Mouse (Mus musculus) hindbrain, postnatal 0 days (tissue): ENCODE measurements around the gene Rps21. TPM values are rescaled to one million over a fixed set of nuclear protein-coding genes. Genes with fewer than 3 reads are reported as not detected.

Experiments used
- ATAC-seq: fragments of 200-750 bp; cut with Nextera tagmentation; 2 replicates; pipeline ENCODE4 v1.8.0; 2017; ENCODE audit warnings: mild to moderate bottlenecking, moderate TSS enrichment, moderate library complexity
- DNase-seq: peaks from one replicate; pipeline ENCODE4 v3.0.0-alpha.2; 2015; ENCODE audit warnings: low spot score
- H3K27ac ChIP-seq: fragments of 300-500 bp; sonication (generic); 2 replicates; pipeline ENCODE4 v1.5.1; 2014; ENCODE audit warnings: mild to moderate bottlenecking
- H3K27me3 ChIP-seq: fragments of 300-500 bp; sonication (generic); 2 replicates; pipeline ENCODE4 v1.6.1; 2014; ENCODE audit warnings: low read length, mixed read lengths; ENCODE audit not compliant: insufficient read depth
- H3K36me3 ChIP-seq: fragments of 300-500 bp; sonication (generic); 2 replicates; pipeline ENCODE4 v1.6.1; 2014; ENCODE audit warnings: low read length, mixed read lengths; ENCODE audit not compliant: insufficient read depth
- H3K4me1 ChIP-seq: fragments of 300-500 bp; sonication (generic); 2 replicates; pipeline ENCODE4 v1.6.1; 2014; ENCODE audit warnings: antibody characterized with exemption, low read length, mixed read lengths; ENCODE audit not compliant: insufficient read depth
- H3K4me2 ChIP-seq: fragments of 300-500 bp; sonication (generic); 2 replicates; pipeline ENCODE4 v1.6.1; 2014; ENCODE audit warnings: low read depth, mild to moderate bottlenecking, low read length, moderate library complexity, mixed read lengths
- H3K4me3 ChIP-seq: fragments of 300-500 bp; sonication (generic); 2 replicates; pipeline ENCODE4 v1.5.1; 2014; ENCODE audit warnings: low read length
- H3K9ac ChIP-seq: fragments of 300-500 bp; sonication (generic); replicated peaks from 2 replicates; pipeline ENCODE4 v1.6.1; 2014; ENCODE audit warnings: mild to moderate bottlenecking, low read length, moderate library complexity, mixed read lengths
- H3K9me3 ChIP-seq: fragments of 300-500 bp; sonication (generic); 2 replicates; pipeline ENCODE4 v1.6.1; 2016; ENCODE audit warnings: low read length, mixed read lengths
- CTCF ChIP-seq: IDR thresholded peaks from 2 replicates; pipeline ENCODE4 v1.5.1; 2016; ENCODE audit warnings: antibody characterized with exemption, control low read depth, low read depth
- WGBS: fragments of 180-500 bp; shearing (Covaris S2); extraction: QIAGEN DNeasy Blood & Tissue Kit; methylation state at CpG from one replicate; pipeline ENCODE4 v1.1.7; 2014; 5-methylcytosine and 5-hydroxymethylcytosine counted together
- polyA plus RNA-seq: library from polyadenylated mRNA; unstranded; fragments of >200 nt; fragmentation: Nextera tagmentation; extraction: Ambion mirVana; gene quantifications from 2 replicates; pipeline ENCODE4 v1.2.1, GENCODE M21; 2015
- total RNA-seq: library from RNA; depleted of rRNA; stranded (reverse); fragments of >200 nt; gene quantifications from 2 replicates; pipeline ENCODE4 v1.2.3, GENCODE M21; 2014

Rps21 gene
- total and polyA plus RNA-seq, 2 experiments from 2014 or later: 465 to 857 TPM

DNA sequence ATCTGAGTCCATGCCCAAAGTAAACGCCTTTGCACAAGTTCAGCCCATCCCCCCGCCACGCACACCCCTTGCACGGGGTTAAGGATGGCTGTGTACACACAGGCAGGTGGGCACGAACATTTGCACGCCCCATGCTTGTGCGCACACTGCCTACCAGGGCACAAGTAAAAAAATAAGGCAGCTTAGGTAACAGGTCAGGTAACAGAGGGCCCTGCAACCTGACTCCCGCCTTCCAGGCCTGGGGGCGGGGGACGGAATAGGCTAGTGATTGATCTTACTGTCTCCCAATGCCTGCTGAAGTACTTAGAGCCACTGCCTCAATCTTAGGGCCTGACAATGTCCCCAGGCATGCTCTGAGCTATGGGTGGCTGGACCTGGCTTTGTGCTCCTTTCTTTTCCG is 31.8 kb downstream of the Rps21 start:
- no peak for TF ChIP-seq CTCF

GRCm38 (mm10) chr2:180289440-180290108 is 32.4 kb downstream of the Rps21 start, which contains the start of gene Rbbp8nl:
Gene Rbbp8nl, minus strand, starts transcription at chr2:180289879.
- no peaks in the 10 kb centered on the region for H3K9me3 ChIP-seq
- H3K4me1 ChIP-seq: no peaks in the 10 kb centered on the region
- H3K4me2 ChIP-seq: no peak within 1 kb of the TSS
- 52% methylated on average over 16 of the region's 16 CpGs for WGBS
- no peak within 1 kb of the TSS for H3K9ac ChIP-seq
- TF ChIP-seq CTCF: no peak
- H3K4me3 ChIP-seq: no peak within 1 kb of the TSS
- no peaks in the 10 kb centered on the region for H3K36me3 ChIP-seq
- no peak within 1 kb of the TSS for H3K27ac ChIP-seq
- no peaks in the 10 kb centered on the region for H3K27me3 ChIP-seq
- ATAC-seq: no peak
- no peak for DNase-seq

More for the DNA sequence above, 31.8 kb downstream of the Rps21 start:
- H3K4me3 ChIP-seq: no peak overlapping the region
- no peak overlapping the region for H3K27ac ChIP-seq
- no peaks in the 10 kb centered on the region for H3K9me3 ChIP-seq
- no peak overlapping the region for H3K9ac ChIP-seq
- no peak for ATAC-seq
- no peaks in the 10 kb centered on the region for H3K27me3 ChIP-seq
- DNase-seq: no peak
- H3K4me2 ChIP-seq: no peak overlapping the region
- no peaks in the 10 kb centered on the region for H3K4me1 ChIP-seq
- no peaks in the 10 kb centered on the region for H3K36me3 ChIP-seq
- WGBS: 58% methylated on average over 11 of the region's 11 CpGs

DNA sequence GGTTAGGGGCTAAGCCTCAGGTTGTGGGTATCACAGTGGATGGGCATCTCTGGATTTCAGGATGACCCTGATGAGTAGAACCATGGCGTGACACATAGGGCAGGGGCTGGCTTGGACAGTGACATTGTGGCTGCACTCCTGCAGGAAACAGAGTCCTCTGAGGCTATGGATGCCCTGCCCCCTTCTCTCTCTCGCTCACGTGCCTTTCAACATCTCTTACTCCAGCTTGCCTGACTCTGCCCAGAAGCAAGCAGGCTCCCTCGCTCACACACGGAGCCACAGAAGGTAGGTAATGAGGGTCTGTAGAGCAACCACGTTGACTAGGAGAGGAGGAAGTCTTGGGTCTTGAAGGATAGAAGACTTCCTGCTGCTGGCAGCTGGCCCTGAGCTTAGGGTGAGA is 33.3 kb downstream of the Rps21 start:
- no peaks in the 10 kb centered on the region for H3K27me3 ChIP-seq
- ATAC-seq (no peak), DNase-seq (no peak)
- 66% methylated on average over 6 of the region's 6 CpGs for whole genome bisulfite sequencing
- no peak overlapping the region for H3K4me2 ChIP-seq
- no peak overlapping the region for H3K4me3 ChIP-seq
- no peak overlapping the region for H3K27ac ChIP-seq
- no peak for TF ChIP-seq CTCF
- no peaks in the 10 kb centered on the region for H3K36me3 ChIP-seq
- H3K4me1 ChIP-seq: no peaks in the 10 kb centered on the region
- no peaks in the 10 kb centered on the region for H3K9me3 ChIP-seq
- no peak overlapping the region for H3K9ac ChIP-seq

DNA sequence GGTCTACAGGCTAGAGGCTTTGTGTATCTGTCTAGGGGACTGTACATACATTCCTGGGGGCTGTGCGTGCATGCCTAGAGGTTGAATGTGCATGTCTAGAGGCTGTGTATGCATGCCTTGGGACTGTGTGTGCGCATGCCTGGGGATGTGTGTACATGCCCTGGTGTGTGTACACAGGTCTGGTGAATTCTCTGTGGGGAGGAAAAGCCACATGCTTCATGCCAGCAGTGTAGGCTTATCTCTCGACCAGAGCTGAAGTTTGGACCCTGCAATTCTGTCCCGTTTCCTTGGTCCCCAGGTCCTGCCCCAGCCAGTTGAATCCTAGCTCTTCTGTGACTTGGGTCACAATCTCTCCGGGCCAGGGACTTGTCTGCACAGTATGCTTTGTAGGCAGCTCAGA is 34.4 kb downstream of the Rps21 start:
- H3K4me3 ChIP-seq: no peak overlapping the region

GRCm38 (mm10) chr2:180292026-180292425 is 34.8 kb downstream of the Rps21 start:
- ATAC-seq: no peak
- H3K36me3 ChIP-seq: no peaks in the 10 kb centered on the region
- H3K9me3 ChIP-seq: no peaks in the 10 kb centered on the region
- H3K4me2 ChIP-seq: no peak overlapping the region
- no peak overlapping the region for H3K27ac ChIP-seq
- no peak for TF ChIP-seq CTCF
- no peaks in the 10 kb centered on the region for H3K4me1 ChIP-seq
- H3K4me3 ChIP-seq: no peak overlapping the region
- DNase-seq: no peak
- no peaks in the 10 kb centered on the region for H3K27me3 ChIP-seq
- 71% methylated on average over 4 of the region's 4 CpGs for WGBS
- no peak overlapping the region for H3K9ac ChIP-seq

More for the DNA sequence above, 34.4 kb downstream of the Rps21 start:
- H3K36me3 ChIP-seq: no peaks in the 10 kb centered on the region
- no peak overlapping the region for H3K27ac ChIP-seq
- WGBS: 76% methylated on average over 5 of the region's 5 CpGs
- DNase-seq (no peak), ATAC-seq (no peak)
- H3K9ac ChIP-seq: no peak overlapping the region
- no peaks in the 10 kb centered on the region for H3K9me3 ChIP-seq
- H3K4me2 ChIP-seq: no peak overlapping the region
- no peaks in the 10 kb centered on the region for H3K4me1 ChIP-seq
- TF ChIP-seq CTCF: no peak
- H3K27me3 ChIP-seq: no peaks in the 10 kb centered on the region

GRCm38 (mm10) chr2:180292906-180293305 is 35.7 kb downstream of the Rps21 start:
- ATAC-seq: no peak
- H3K4me2 ChIP-seq: no peak overlapping the region

DNA sequence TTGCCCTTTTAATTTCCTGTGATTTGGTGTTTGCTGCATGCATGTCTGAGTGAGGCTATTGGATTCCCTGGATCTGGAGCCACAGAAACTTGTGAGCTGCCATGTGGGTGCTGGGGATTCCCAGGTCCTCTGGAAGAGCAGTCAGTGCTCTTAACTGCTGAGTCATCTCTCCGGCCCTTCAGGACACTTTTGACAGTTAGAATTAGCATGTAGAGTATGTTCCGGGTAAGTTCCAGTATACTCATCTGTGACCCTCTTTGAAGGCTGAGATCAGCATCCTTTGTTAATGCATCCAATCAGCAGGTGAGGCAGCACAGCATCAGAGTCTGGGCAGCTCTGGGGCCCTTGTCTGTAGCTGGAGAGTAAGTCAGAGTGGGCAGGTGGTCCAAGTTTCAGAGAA is 43.1 kb downstream of the Rps21 start:
- WGBS: 71% methylated on average over 2 of the region's 2 CpGs

More at GRCm38 (mm10) chr2:180292906-180293305, 35.7 kb downstream of the Rps21 start:
- DNase-seq: no peak
- Histone ChIP-seq H3K36me3 (no peaks in the 10 kb centered on the region), H3K4me3 (no peak overlapping the region), H3K27me3 (no peaks in the 10 kb centered on the region), H3K27ac (no peak overlapping the region), H3K9me3 (no peaks in the 10 kb centered on the region), H3K9ac (no peak overlapping the region), H3K4me1 (no peaks in the 10 kb centered on the region)
- 68% methylated on average over 8 of the region's 8 CpGs for WGBS
- no peak for TF ChIP-seq CTCF

More for the DNA sequence above, 43.1 kb downstream of the Rps21 start:
- H3K27me3 ChIP-seq: no peaks in the 10 kb centered on the region
- H3K4me3 ChIP-seq: no peak overlapping the region
- no peak overlapping the region for H3K9ac ChIP-seq
- H3K4me1 ChIP-seq: no peaks in the 10 kb centered on the region
- H3K36me3 ChIP-seq: no peaks in the 10 kb centered on the region
- H3K4me2 ChIP-seq: no peak overlapping the region
- H3K9me3 ChIP-seq: 0 out of 2 replicates have a peak, but pooled peaks cover 6% of the 10 kb centered on the region
- DNase-seq: no peak
- ATAC-seq: no peak
- TF ChIP-seq CTCF: no peak
- no peak overlapping the region for H3K27ac ChIP-seq
